Mouse (Mus musculus) pancreas, adult 10 weeks (tissue): ENCODE measurements around the gene Pdcd1. TPM values are rescaled to one million over a fixed set of nuclear protein-coding genes. Genes with fewer than 3 reads are reported as not detected.

Experiments
- polyA plus RNA-seq: library from polyadenylated mRNA; stranded (reverse); fragments of 350-450 nt; fragmentation: Illumina TruSeq; extraction: RNeasy Lipid Tissue Mini Kit (QIAGEN cat#74804); gene quantifications from one replicate; pipeline ENCODE4 v1.2.3, GENCODE M21; 2015; ENCODE audit warnings: low read depth, low replicate concordance; ENCODE audit not compliant: insufficient read depth

Gene Pdcd1
- polyA plus RNA-seq, result not detected

DNA sequence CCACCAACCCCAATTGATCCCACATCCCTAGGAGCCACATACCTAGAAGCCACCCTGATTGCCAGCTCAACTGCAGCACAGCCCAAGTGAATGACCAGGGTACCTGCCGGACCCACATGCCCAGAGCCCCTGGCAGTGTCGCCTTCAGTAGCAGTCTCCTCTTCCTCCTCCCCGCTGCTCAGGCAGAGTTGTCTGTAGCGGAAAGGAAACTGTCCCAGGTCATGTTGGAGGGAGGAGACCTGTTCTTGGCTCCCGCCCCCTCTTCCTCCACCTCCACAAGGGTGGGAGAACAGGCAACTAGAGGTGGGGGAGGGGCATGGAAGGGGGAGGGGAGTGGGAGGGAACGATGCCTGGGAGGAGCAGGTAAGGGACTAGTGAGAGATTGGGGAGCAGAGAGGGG, at the start of gene Pdcd1:
Pdcd1 (minus strand) TSS at position 181 of the 400 bp plus-strand sequence.

DNA sequence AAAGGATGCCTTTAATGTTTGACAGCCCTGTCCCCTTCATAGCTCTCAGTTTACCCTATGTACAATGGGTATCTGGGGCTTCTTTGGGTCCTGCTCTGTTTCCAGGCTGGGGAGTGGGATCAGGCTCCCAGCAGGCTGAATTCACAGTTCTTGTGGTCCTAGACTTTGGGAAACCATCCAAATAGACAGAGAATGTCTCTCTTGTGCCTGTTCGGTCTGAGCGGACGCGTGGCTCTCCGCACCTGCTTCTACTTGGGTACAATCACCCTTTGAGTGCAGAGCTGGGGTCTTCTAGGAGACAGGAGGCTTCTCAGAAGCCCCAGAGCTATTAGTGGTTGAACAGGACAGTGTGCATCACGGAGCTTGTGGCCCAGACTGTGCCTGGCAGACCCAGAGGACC, 32.2 kb downstream of the Pdcd1 start, which contains the start of gene Neu4:
Neu4 (plus strand) TSS at position 301 of the 400 bp plus-strand sequence.

DNA sequence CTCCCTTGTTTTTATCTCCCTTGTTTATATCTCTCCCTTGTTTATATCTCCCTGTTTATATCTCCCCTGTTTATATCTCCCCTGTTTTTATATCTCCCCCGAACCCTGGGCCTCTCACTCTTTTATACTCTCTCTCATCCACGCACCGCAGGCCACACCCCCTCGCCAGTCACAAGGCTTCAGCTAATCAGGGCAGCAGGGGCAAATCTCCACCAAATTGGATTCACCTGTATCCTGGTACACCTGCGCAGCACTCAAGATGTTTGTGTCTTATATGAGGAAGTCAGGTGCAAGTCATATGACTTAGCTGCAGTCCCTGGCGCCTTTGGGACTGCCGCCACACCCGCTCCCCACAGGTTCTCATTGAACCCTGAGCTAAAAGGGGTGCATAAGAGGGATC, 62.1 kb downstream of the Pdcd1 start, which contains the start of gene Gal3st2c:
Gal3st2c (plus strand) TSS at position 301 of the 400 bp plus-strand sequence.

Other genes with a start within 250 kb of the Pdcd1 start
- gene Ing5, start 248.6 kb downstream of the Pdcd1 start, polyA plus RNA-seq, result 3.7 TPM
- 9.2 TPM for gene D2hgdh, start 227.6 kb downstream of the Pdcd1 start, polyA plus RNA-seq
- 0.37 TPM for gene Gal3st2, start 191.2 kb downstream of the Pdcd1 start, polyA plus RNA-seq
- not detected for gene Gal3st2b, start 134.2 kb downstream of the Pdcd1 start, polyA plus RNA-seq
- not detected for gene Gal3st2c, start 62.0 kb downstream of the Pdcd1 start, polyA plus RNA-seq
- not detected for gene Neu4, start 32.1 kb downstream of the Pdcd1 start, polyA plus RNA-seq